Mouse (Mus musculus): Measurements from ENCODE around the gene Ttc13. TPM values are rescaled to one million over a fixed set of nuclear protein-coding genes. Genes with fewer than 3 reads are reported as not detected.

Gene Ttc13
- total RNA-seq, 2 experiments from 2014 or later = 33.0 to 44.0 TPM

Other genes with a start within 250 kb of the Ttc13 start
- 10 to 100 TPM; 43.9 to 46.5 TPM for gene Cog2, start 201.2 kb downstream of the Ttc13 start, total RNA-seq (2021)
- gene Agt, start 152.3 kb downstream of the Ttc13 start, total RNA-seq (2021) = 10 to 100 TPM in 1 of 2 experiments, 1 to 10 TPM in 1; 1.8 to 11.9 TPM
- gene Capn9, start 145.9 kb downstream of the Ttc13 start, total RNA-seq (2021) = under 1 TPM in 1 of 2 experiments, not detected in 1; 0.36 TPM
- gene 2310022B05Rik, start 58.6 kb downstream of the Ttc13 start, total RNA-seq (2021) = 10 to 100 TPM; 27.4 to 34.7 TPM
- gene Arv1, start 156 bp upstream of the Ttc13 start, total RNA-seq (2021) = 1 to 10 TPM; 9.2 to 9.4 TPM
- under 1 TPM in 1 of 2 experiments, not detected in 1; 0.90 TPM for gene Fam89a, start 29.8 kb upstream of the Ttc13 start, total RNA-seq (2021)
- 1 to 10 TPM; 1.1 to 2.2 TPM for gene Trim67, start 71.1 kb upstream of the Ttc13 start, total RNA-seq (2021)
- 100 to 1,000 TPM in 1 of 2 experiments, 10 to 100 TPM in 1; 94.9 to 110 TPM for gene Gnpat, start 141.1 kb upstream of the Ttc13 start, total RNA-seq (2021)
- 10 to 100 TPM; 22.8 to 28.4 TPM for gene 2810004N23Rik, start 141.1 kb upstream of the Ttc13 start, total RNA-seq (2021)
- gene Exoc8, start 175.7 kb upstream of the Ttc13 start, total RNA-seq (2021) = 10 to 100 TPM; 23.1 to 25.2 TPM
- 10 to 100 TPM; 18.9 to 19.3 TPM for gene Sprtn, start 175.9 kb upstream of the Ttc13 start, total RNA-seq (2021)
- gene Egln1, start 227.3 kb upstream of the Ttc13 start, total RNA-seq (2021) = 10 to 100 TPM; 70.9 to 90.0 TPM

All from adrenal gland, adult 18-20 months (tissue).